Mouse (Mus musculus): ENCODE results near the gene Zbtb45. TPM values are rescaled to one million over a fixed set of nuclear protein-coding genes. Genes with fewer than 3 reads are reported as not detected.

Zbtb45 gene
- polyA plus RNA-seq, 1 experiment: 36.8 TPM

- peak; percentile 98 to 99 for DNase-seq (ENCODE audit: extremely low spot score in 1 of 2, low spot score in 1 of 2)
These were observed 24.5 kb upstream of the Zbtb45 start, which contains the start of gene Chmp2a for GRCm38 (mm10) chr7:13034148-13034977. Gene Chmp2a (minus strand): TSS chr7:13034807.

- no peak for DNase-seq (ENCODE audit: extremely low spot score in 1 of 2, low spot score in 1 of 2)
These were observed 23.8 kb upstream of the Zbtb45 start for GRCm38 (mm10) chr7:13033451-13034147.

GRCm38 (mm10) chr7:13032541-13032940 is 22.7 kb upstream of the Zbtb45 start:
- DNase-seq (ENCODE audit: extremely low spot score in 1 of 2, low spot score in 1 of 2): no peak

- DNase-seq (ENCODE audit: extremely low spot score in 1 of 2, low spot score in 1 of 2): no peak
These were observed 22.1 kb upstream of the Zbtb45 start for GRCm38 (mm10) chr7:13031983-13032382.

- DNase-seq (ENCODE audit: extremely low spot score in 1 of 2, low spot score in 1 of 2): no peak
These were observed 21.2 kb upstream of the Zbtb45 start for GRCm38 (mm10) chr7:13031069-13031468.

- no peak for DNase-seq (ENCODE audit: extremely low spot score in 1 of 2, low spot score in 1 of 2)
These were observed 19.2 kb upstream of the Zbtb45 start for GRCm38 (mm10) chr7:13028986-13029385.

GRCm38 (mm10) chr7:13025511-13026112 is 15.8 kb upstream of the Zbtb45 start:
- DNase-seq (ENCODE audit: extremely low spot score in 1 of 2, low spot score in 1 of 2): no peak

GRCm38 (mm10) chr7:13024805-13025204 is 15.0 kb upstream of the Zbtb45 start:
- DNase-seq (ENCODE audit: extremely low spot score in 1 of 2, low spot score in 1 of 2): peak in 1 of 2 experiments; percentile 83

- DNase-seq (ENCODE audit: extremely low spot score in 1 of 2, low spot score in 1 of 2): peak; percentile 81 to 94
These were observed 14.3 kb upstream of the Zbtb45 start for GRCm38 (mm10) chr7:13023928-13024731.

GRCm38 (mm10) chr7:13022773-13023535 is 13.1 kb upstream of the Zbtb45 start:
- no peak for DNase-seq (ENCODE audit: extremely low spot score in 1 of 2, low spot score in 1 of 2)

GRCm38 (mm10) chr7:13015217-13015616 is 5.4 kb upstream of the Zbtb45 start:
- no peak for DNase-seq (ENCODE audit: extremely low spot score in 1 of 2, low spot score in 1 of 2)

GRCm38 (mm10) chr7:13014275-13014839 is 4.5 kb upstream of the Zbtb45 start:
- DNase-seq (ENCODE audit: extremely low spot score in 1 of 2, low spot score in 1 of 2): no peak

GRCm38 (mm10) chr7:13013671-13014070 is 3.8 kb upstream of the Zbtb45 start:
- DNase-seq (ENCODE audit: extremely low spot score in 1 of 2, low spot score in 1 of 2): no peak

GRCm38 (mm10) chr7:13009143-13010004 is 460 bp downstream of the Zbtb45 start:
- peak; percentile 86 to 94 for DNase-seq (ENCODE audit: extremely low spot score in 1 of 2, low spot score in 1 of 2)

GRCm38 (mm10) chr7:13007341-13008092 is 2.3 kb downstream of the Zbtb45 start:
- DNase-seq (ENCODE audit: extremely low spot score in 1 of 2, low spot score in 1 of 2): no peak

- no peak for DNase-seq (ENCODE audit: extremely low spot score in 1 of 2, low spot score in 1 of 2)
These were observed 3.3 kb downstream of the Zbtb45 start for GRCm38 (mm10) chr7:13006531-13006930.

- DNase-seq (ENCODE audit: extremely low spot score in 1 of 2, low spot score in 1 of 2): no peak
These were observed 3.8 kb downstream of the Zbtb45 start for GRCm38 (mm10) chr7:13006011-13006410.

- DNase-seq (ENCODE audit: extremely low spot score in 1 of 2, low spot score in 1 of 2): no peak
These were observed 6.5 kb downstream of the Zbtb45 start for GRCm38 (mm10) chr7:13003380-13003779.

Data from frontal cortex, adult 2 months (tissue).